Mouse (Mus musculus): Measurements from ENCODE around the gene Caln1. TPM values are rescaled to one million over a fixed set of nuclear protein-coding genes. Genes with fewer than 3 reads are reported as not detected.
"Not testable (repeated sequence)": the region's sequence is repeated elsewhere in the genome, so short reads cannot be mapped to it uniquely, and the experiment has no call there.

Caln1 gene
- polyA plus RNA-seq, 1 experiment from 2014 or later = 2.5 TPM

- DNase-seq (ENCODE audit: low spot score) (peak; percentile 74), ATAC-seq (no peak)
- H3K4me2 ChIP-seq (ENCODE audit: low read length) = no peak overlapping the region
- 0 out of 2 replicates have a peak, but pooled peaks cover 3% of the 10 kb centered on the region for H3K9me3 ChIP-seq (replicated peaks; ENCODE audit: control insufficient read depth, low read length)
- no peak overlapping the region for H3K4me3 ChIP-seq (ENCODE audit: low read depth, low read length)
- no peak overlapping the region for H3K27ac ChIP-seq (ENCODE audit: low read depth, low read length)
- no peaks in the 10 kb centered on the region for H3K4me1 ChIP-seq (ENCODE audit: control insufficient read depth, insufficient read depth, low read length)
- WGBS = 2% methylated on average over 6 of the region's 6 CpGs
- no peaks in the 10 kb centered on the region for H3K36me3 ChIP-seq (ENCODE audit: control insufficient read depth, insufficient read depth, low read length)
- no peak overlapping the region for H3K9ac ChIP-seq (ENCODE audit: low read length)
- no peaks in the 10 kb centered on the region for H3K27me3 ChIP-seq (replicated peaks; ENCODE audit: control insufficient read depth, insufficient read depth, low read length)
Measured at GRCm38 (mm10) chr5:130596541-130596940, 227.3 kb downstream of the Caln1 start.

GRCm38 (mm10) chr5:130613657-130614056, 244.4 kb downstream of the Caln1 start:
- Histone ChIP-seq H3K9ac (ENCODE audit: low read length) (no peak overlapping the region), H3K9me3 (replicated peaks; ENCODE audit: control insufficient read depth, low read length) (no peaks in the 10 kb centered on the region), H3K27ac (ENCODE audit: low read depth, low read length) (no peak overlapping the region), H3K4me3 (ENCODE audit: low read depth, low read length) (no peak overlapping the region), H3K4me2 (ENCODE audit: low read length) (no peak overlapping the region), H3K4me1 (ENCODE audit: control insufficient read depth, insufficient read depth, low read length) (no peaks in the 10 kb centered on the region), H3K36me3 (ENCODE audit: control insufficient read depth, insufficient read depth, low read length) (no peaks in the 10 kb centered on the region), H3K27me3 (replicated peaks; ENCODE audit: control insufficient read depth, insufficient read depth, low read length) (no peaks in the 10 kb centered on the region)
- DNase-seq (ENCODE audit: low spot score) (no peak), ATAC-seq (no peak)
- WGBS = 87% methylated on average over 3 of the region's 3 CpGs

- Histone ChIP-seq H3K4me3 (ENCODE audit: low read depth, low read length) (no peak overlapping the region), H3K9me3 (replicated peaks; ENCODE audit: control insufficient read depth, low read length) (0 out of 2 replicates have a peak, but pooled peaks cover 1% of the 10 kb centered on the region), H3K27me3 (replicated peaks; ENCODE audit: control insufficient read depth, insufficient read depth, low read length) (no peaks in the 10 kb centered on the region), H3K4me1 (ENCODE audit: control insufficient read depth, insufficient read depth, low read length) (no peaks in the 10 kb centered on the region), H3K9ac (ENCODE audit: low read length) (no peak overlapping the region), H3K36me3 (ENCODE audit: control insufficient read depth, insufficient read depth, low read length) (no peaks in the 10 kb centered on the region), H3K4me2 (ENCODE audit: low read length) (no peak overlapping the region), H3K27ac (ENCODE audit: low read depth, low read length) (no peak overlapping the region)
- ATAC-seq (no peak), DNase-seq (ENCODE audit: low spot score) (no peak)
- 71% methylated on average over 3 of the region's 3 CpGs for WGBS
Measured at GRCm38 (mm10) chr5:130614209-130614608, 245.0 kb downstream of the Caln1 start.

- DNase-seq (ENCODE audit: low spot score) (no peak), ATAC-seq (no peak)
- Histone ChIP-seq H3K9me3 (replicated peaks; ENCODE audit: control insufficient read depth, low read length) (0 out of 2 replicates have a peak, but pooled peaks cover 3% of the 10 kb centered on the region), H3K4me1 (ENCODE audit: control insufficient read depth, insufficient read depth, low read length) (peaks cover 4% of the 10 kb centered on the region; the same call in 1 of the 2 replicates), H3K36me3 (ENCODE audit: control insufficient read depth, insufficient read depth, low read length) (no peaks in the 10 kb centered on the region), H3K27me3 (replicated peaks; ENCODE audit: control insufficient read depth, insufficient read depth, low read length) (no peaks in the 10 kb centered on the region), H3K4me2 (ENCODE audit: low read length) (no peak overlapping the region), H3K27ac (ENCODE audit: low read depth, low read length) (no peak overlapping the region), H3K9ac (ENCODE audit: low read length) (no peak overlapping the region), H3K4me3 (ENCODE audit: low read depth, low read length) (no peak overlapping the region)
- WGBS = 88% methylated on average over 7 of the region's 7 CpGs
Measured at GRCm38 (mm10) chr5:130620060-130620459, 250.8 kb downstream of the Caln1 start.

GRCm38 (mm10) chr5:130623206-130623605, 254.0 kb downstream of the Caln1 start:
- no peak overlapping the region for H3K9ac ChIP-seq (ENCODE audit: low read length)
- H3K36me3 ChIP-seq (ENCODE audit: control insufficient read depth, insufficient read depth, low read length) = no peaks in the 10 kb centered on the region
- WGBS = 35% methylated on average over 5 of the region's 5 CpGs
- ATAC-seq (peak; percentile 70; the same call in 1 of the 2 replicates), DNase-seq (ENCODE audit: low spot score) (peak; percentile 82)
- H3K4me2 ChIP-seq (ENCODE audit: low read length) = no peak overlapping the region
- H3K9me3 ChIP-seq (replicated peaks; ENCODE audit: control insufficient read depth, low read length) = 0 out of 2 replicates have a peak, but pooled peaks cover 3% of the 10 kb centered on the region
- H3K4me1 ChIP-seq (ENCODE audit: control insufficient read depth, insufficient read depth, low read length) = peaks cover 4% of the 10 kb centered on the region; the same call in 1 of the 2 replicates
- H3K27me3 ChIP-seq (replicated peaks; ENCODE audit: control insufficient read depth, insufficient read depth, low read length) = no peaks in the 10 kb centered on the region
- H3K4me3 ChIP-seq (ENCODE audit: low read depth, low read length) = no peak overlapping the region
- no peak overlapping the region for H3K27ac ChIP-seq (ENCODE audit: low read depth, low read length)

- no peak overlapping the region for H3K27ac ChIP-seq (ENCODE audit: low read depth, low read length)
- H3K4me3 ChIP-seq (ENCODE audit: low read depth, low read length) = no peak overlapping the region
- H3K27me3 ChIP-seq (replicated peaks; ENCODE audit: control insufficient read depth, insufficient read depth, low read length) = no peaks in the 10 kb centered on the region
- peak; percentile 68 for DNase-seq (ENCODE audit: low spot score)
- no peak overlapping the region for H3K4me2 ChIP-seq (ENCODE audit: low read length)
- no peaks in the 10 kb centered on the region for H3K9me3 ChIP-seq (replicated peaks; ENCODE audit: control insufficient read depth, low read length)
- H3K36me3 ChIP-seq (ENCODE audit: control insufficient read depth, insufficient read depth, low read length) = no peaks in the 10 kb centered on the region
- peaks cover 4% of the 10 kb centered on the region; the same call in 1 of the 2 replicates for H3K4me1 ChIP-seq (ENCODE audit: control insufficient read depth, insufficient read depth, low read length)
- no peak overlapping the region for H3K9ac ChIP-seq (ENCODE audit: low read length)
- ATAC-seq = no peak
- 80% methylated on average over 2 of the region's 2 CpGs for WGBS
Measured at GRCm38 (mm10) chr5:130627800-130628199, 258.5 kb downstream of the Caln1 start.

- no peak for DNase-seq (ENCODE audit: low spot score)
- H3K27me3 ChIP-seq (replicated peaks; ENCODE audit: control insufficient read depth, insufficient read depth, low read length) = no peaks in the 10 kb centered on the region
- no peaks in the 10 kb centered on the region for H3K4me1 ChIP-seq (ENCODE audit: control insufficient read depth, insufficient read depth, low read length)
- H3K4me3 ChIP-seq (ENCODE audit: low read depth, low read length) = no peak overlapping the region
- no peak overlapping the region for H3K9ac ChIP-seq (ENCODE audit: low read length)
- ATAC-seq = no peak
- H3K4me2 ChIP-seq (ENCODE audit: low read length) = no peak overlapping the region
- no peak overlapping the region for H3K27ac ChIP-seq (ENCODE audit: low read depth, low read length)
- H3K36me3 ChIP-seq (ENCODE audit: control insufficient read depth, insufficient read depth, low read length) = no peaks in the 10 kb centered on the region
- WGBS = 10% methylated on average over 2 of the region's 2 CpGs
- H3K9me3 ChIP-seq (replicated peaks; ENCODE audit: control insufficient read depth, low read length) = no peaks in the 10 kb centered on the region
Measured at GRCm38 (mm10) chr5:130635397-130635796, 266.1 kb downstream of the Caln1 start.

GRCm38 (mm10) chr5:130641881-130642280, 272.6 kb downstream of the Caln1 start:
- Histone ChIP-seq H3K4me2 (ENCODE audit: low read length) (no peak overlapping the region), H3K4me3 (ENCODE audit: low read depth, low read length) (no peak overlapping the region), H3K9me3 (replicated peaks; ENCODE audit: control insufficient read depth, low read length) (no peaks in the 10 kb centered on the region), H3K36me3 (ENCODE audit: control insufficient read depth, insufficient read depth, low read length) (no peaks in the 10 kb centered on the region), H3K27ac (ENCODE audit: low read depth, low read length) (no peak overlapping the region), H3K9ac (ENCODE audit: low read length) (no peak overlapping the region), H3K4me1 (ENCODE audit: control insufficient read depth, insufficient read depth, low read length) (no peaks in the 10 kb centered on the region), H3K27me3 (replicated peaks; ENCODE audit: control insufficient read depth, insufficient read depth, low read length) (no peaks in the 10 kb centered on the region)
- ATAC-seq (no peak), DNase-seq (ENCODE audit: low spot score) (no peak)
- WGBS = 86% methylated on average over 2 of the region's 2 CpGs

- H3K36me3 ChIP-seq (ENCODE audit: control insufficient read depth, insufficient read depth, low read length); H3K9me3 ChIP-seq (replicated peaks; ENCODE audit: control insufficient read depth, low read length); H3K9ac ChIP-seq (ENCODE audit: low read length); H3K27me3 ChIP-seq (replicated peaks; ENCODE audit: control insufficient read depth, insufficient read depth, low read length); H3K4me2 ChIP-seq (ENCODE audit: low read length); H3K4me1 ChIP-seq (ENCODE audit: control insufficient read depth, insufficient read depth, low read length); H3K27ac ChIP-seq (ENCODE audit: low read depth, low read length); DNase-seq (ENCODE audit: low spot score); ATAC-seq; H3K4me3 ChIP-seq (ENCODE audit: low read depth, low read length): not testable (repeated sequence)
- WGBS = 88% methylated on average over 2 of the region's 2 CpGs
Measured at GRCm38 (mm10) chr5:130646126-130646525, 276.9 kb downstream of the Caln1 start.
